Mouse (Mus musculus): ENCODE measurements around the gene Hcrtr1. TPM values are rescaled to one million over a fixed set of nuclear protein-coding genes. Genes with fewer than 3 reads are reported as not detected.

The Hcrtr1 gene
- not detected in 2 replicates for polyA plus RNA-seq (2012; ENCODE audit: insufficient read depth, low replicate concordance)

GRCm38 (mm10) chr4:130139214-130139492, at the start of gene Hcrtr1:
Hcrtr1 (minus strand) TSS chr4:130139359.
- H3K9me3 ChIP-seq, result no peaks in the 10 kb centered on the region
- no peak for TF ChIP-seq FLI1 (IDR thresholded peaks at IDR 0.05; ENCODE audit: low read length)
- no peak for TF ChIP-seq GATA1 (IDR thresholded peaks at IDR 0.05; ENCODE audit: borderline replicate concordance, low read length)
- no peaks in the 10 kb centered on the region for H3K36me3 ChIP-seq (replicated peaks; ENCODE audit: low read length)
- H3K27me3 ChIP-seq (replicated peaks), result peaks cover 95% of the 10 kb centered on the region
- peak within 1 kb of the TSS; percentile 80 for H3K4me3 ChIP-seq (replicated peaks)
- peaks cover 30% of the 10 kb centered on the region for H3K4me1 ChIP-seq

DNA sequence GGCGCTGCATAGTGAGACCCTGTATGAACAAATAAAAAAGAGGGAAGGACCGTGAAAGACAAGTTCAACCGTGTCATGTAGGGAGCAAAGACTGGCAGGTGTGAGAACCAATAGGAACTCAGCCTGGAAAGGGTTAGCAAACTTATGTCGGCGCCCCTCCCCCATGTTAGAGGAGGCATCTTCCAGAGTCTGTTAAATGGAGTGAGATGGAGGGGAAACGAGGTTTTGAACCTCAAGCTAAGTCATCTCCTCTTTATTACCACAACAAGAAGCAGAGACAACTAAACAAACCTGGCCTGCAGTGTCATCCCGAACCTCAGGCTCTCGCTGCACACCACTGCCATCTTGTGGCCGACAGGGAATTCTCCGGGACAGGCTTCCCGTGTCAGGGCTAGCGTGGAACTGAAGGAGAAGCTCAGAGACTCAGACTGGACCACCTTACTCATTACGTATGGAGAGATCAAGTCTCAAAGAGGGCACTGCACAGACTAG, 49.7 kb upstream of the Hcrtr1 start:
- H3K27me3 ChIP-seq (replicated peaks), result peaks cover 66% of the 10 kb centered on the region
- peak overlapping the region; percentile 78 for H3K4me3 ChIP-seq (replicated peaks)
- peaks cover 15% of the 10 kb centered on the region for H3K4me1 ChIP-seq
- H3K9me3 ChIP-seq, result no peaks in the 10 kb centered on the region
- no peak for TF ChIP-seq FLI1 (IDR thresholded peaks at IDR 0.05; ENCODE audit: low read length)
- no peak for TF ChIP-seq GATA1 (IDR thresholded peaks at IDR 0.05; ENCODE audit: borderline replicate concordance, low read length)
- no peaks in the 10 kb centered on the region for H3K36me3 ChIP-seq (replicated peaks; ENCODE audit: low read length)

DNA sequence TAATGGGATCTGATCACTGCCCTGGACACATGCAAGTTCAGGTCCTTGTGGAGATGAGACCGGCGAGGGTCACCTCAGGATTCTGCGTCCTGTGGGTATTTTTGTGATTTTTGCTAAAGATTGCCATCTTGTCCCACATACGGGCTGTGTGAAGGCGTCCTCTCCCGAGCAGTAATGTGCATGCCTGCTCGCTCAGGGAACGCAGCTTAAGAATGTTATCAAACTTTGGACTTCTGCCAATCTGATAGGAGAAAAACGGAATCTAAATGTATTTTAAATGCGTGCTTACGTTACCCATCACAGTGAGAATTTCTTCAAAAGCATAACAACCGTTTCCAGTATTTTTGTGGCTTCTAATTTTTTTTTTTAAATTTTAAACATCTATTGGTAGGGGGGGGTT, 47.7 kb upstream of the Hcrtr1 start:
- H3K4me1 ChIP-seq, result peaks cover 16% of the 10 kb centered on the region
- H3K4me3 ChIP-seq (replicated peaks), result no peak overlapping the region
- H3K36me3 ChIP-seq (replicated peaks; ENCODE audit: low read length), result no peaks in the 10 kb centered on the region
- H3K27me3 ChIP-seq (replicated peaks), result peaks cover 74% of the 10 kb centered on the region
- H3K9me3 ChIP-seq, result no peaks in the 10 kb centered on the region
- TF ChIP-seq GATA1 (IDR thresholded peaks at IDR 0.05; ENCODE audit: borderline replicate concordance, low read length) (no peak), FLI1 (IDR thresholded peaks at IDR 0.05; ENCODE audit: low read length) (no peak)

GRCm38 (mm10) chr4:130186450-130186849, 47.3 kb upstream of the Hcrtr1 start:
- no peaks in the 10 kb centered on the region for H3K36me3 ChIP-seq (replicated peaks; ENCODE audit: low read length)
- H3K9me3 ChIP-seq, result no peaks in the 10 kb centered on the region
- H3K27me3 ChIP-seq (replicated peaks), result peaks cover 75% of the 10 kb centered on the region
- H3K4me1 ChIP-seq, result peaks cover 18% of the 10 kb centered on the region
- TF ChIP-seq FLI1 (IDR thresholded peaks at IDR 0.05; ENCODE audit: low read length) (no peak), GATA1 (IDR thresholded peaks at IDR 0.05; ENCODE audit: borderline replicate concordance, low read length) (no peak)
- H3K4me3 ChIP-seq (replicated peaks), result no peak overlapping the region

DNA sequence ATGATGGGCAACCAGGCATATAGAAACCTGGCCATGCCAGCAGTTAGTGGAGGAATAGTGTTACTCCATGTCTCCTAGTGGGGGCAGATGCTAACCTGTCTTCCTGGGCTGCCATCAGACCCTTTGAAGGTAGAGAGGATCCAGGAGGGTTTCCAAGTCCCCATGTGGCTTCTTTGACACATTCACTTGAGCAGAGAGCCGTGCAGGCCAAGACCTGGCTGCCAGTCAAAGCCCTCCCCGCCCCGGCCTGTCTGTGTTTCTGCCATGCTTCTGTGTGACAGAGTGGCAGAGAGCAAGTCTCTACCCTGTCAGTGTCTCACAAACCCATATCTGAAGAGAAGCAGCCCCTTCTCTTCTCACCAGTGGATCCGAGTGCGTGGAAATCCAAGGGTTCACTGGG, 44.7 kb upstream of the Hcrtr1 start:
- Histone ChIP-seq H3K4me1 (peaks cover 11% of the 10 kb centered on the region), H3K27me3 (replicated peaks) (peaks cover 78% of the 10 kb centered on the region), H3K4me3 (replicated peaks) (no peak overlapping the region), H3K9me3 (no peaks in the 10 kb centered on the region), H3K36me3 (replicated peaks; ENCODE audit: low read length) (no peaks in the 10 kb centered on the region)
- TF ChIP-seq GATA1 (IDR thresholded peaks at IDR 0.05; ENCODE audit: borderline replicate concordance, low read length) (no peak), FLI1 (IDR thresholded peaks at IDR 0.05; ENCODE audit: low read length) (no peak)

DNA sequence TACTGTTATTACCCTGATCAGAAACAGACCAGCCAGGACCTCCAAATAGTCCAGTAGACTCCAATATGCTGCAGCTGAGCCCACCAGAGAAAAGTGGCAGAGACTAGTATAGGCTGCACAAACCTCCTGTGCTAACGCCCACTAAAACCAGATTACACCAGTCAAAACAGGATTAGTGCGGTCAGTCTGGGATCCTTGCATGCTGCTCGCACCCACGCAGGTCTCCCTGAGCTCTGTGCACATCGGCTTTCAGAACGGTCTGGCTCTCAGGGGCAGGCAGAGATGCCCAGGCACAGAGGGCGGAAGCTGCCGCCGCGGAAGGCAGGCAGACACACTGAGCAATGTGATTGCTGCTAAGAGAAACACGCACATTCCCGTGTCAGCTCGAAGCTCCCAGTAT, 43.9 kb upstream of the Hcrtr1 start:
- TF ChIP-seq GATA1 (IDR thresholded peaks at IDR 0.05; ENCODE audit: borderline replicate concordance, low read length), result no peak
- H3K27me3 ChIP-seq (replicated peaks), result peaks cover 84% of the 10 kb centered on the region

GRCm38 (mm10) chr4:130181886-130182285, 42.7 kb upstream of the Hcrtr1 start:
- Histone ChIP-seq H3K36me3 (replicated peaks; ENCODE audit: low read length) (no peaks in the 10 kb centered on the region), H3K4me1 (peaks cover 7% of the 10 kb centered on the region), H3K4me3 (replicated peaks) (no peak overlapping the region), H3K27me3 (replicated peaks) (peaks cover 89% of the 10 kb centered on the region), H3K9me3 (no peaks in the 10 kb centered on the region)
- TF ChIP-seq GATA1 (IDR thresholded peaks at IDR 0.05; ENCODE audit: borderline replicate concordance, low read length) (no peak), FLI1 (IDR thresholded peaks at IDR 0.05; ENCODE audit: low read length) (no peak)

More for the DNA sequence above, 43.9 kb upstream of the Hcrtr1 start:
- H3K4me3 ChIP-seq (replicated peaks), result no peak overlapping the region
- H3K4me1 ChIP-seq, result peaks cover 4% of the 10 kb centered on the region; the same call in 1 of the 2 replicates
- no peaks in the 10 kb centered on the region for H3K9me3 ChIP-seq
- no peaks in the 10 kb centered on the region for H3K36me3 ChIP-seq (replicated peaks; ENCODE audit: low read length)

DNA sequence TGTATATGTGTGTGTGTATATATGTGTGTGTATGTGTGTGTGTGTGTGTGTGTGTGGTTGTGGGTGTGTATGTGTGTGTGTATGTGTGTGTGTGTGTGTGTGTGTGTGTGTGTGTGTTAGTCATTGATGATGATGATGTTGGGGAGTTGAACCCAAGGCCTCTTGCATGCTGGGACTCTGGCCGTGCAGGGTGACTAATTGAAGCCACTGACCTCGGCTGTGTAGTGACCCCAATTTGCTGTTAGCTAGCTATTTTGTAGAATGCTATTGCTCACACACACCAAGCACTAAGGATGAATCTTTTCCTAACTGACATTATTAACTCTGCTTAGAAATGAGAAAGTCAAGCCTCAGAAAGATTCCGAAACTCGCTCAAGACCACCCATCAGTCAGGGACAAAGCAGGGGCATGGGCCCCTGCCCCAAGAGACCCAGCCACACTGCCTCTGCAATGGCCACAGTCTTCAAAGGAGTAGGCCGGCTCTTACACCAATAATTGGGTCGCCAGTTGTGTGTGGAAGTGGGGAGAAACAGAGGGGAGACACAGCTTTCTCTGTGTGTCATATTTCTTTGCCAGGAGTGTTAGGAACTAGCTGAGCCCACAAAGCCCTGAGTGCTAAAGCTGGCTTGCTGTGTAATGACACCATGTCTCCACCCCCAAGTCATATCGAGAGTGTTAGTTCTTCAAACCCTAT, 41.9 kb upstream of the Hcrtr1 start:
- Histone ChIP-seq H3K9me3 (no peaks in the 10 kb centered on the region), H3K27me3 (replicated peaks) (peaks cover 88% of the 10 kb centered on the region), H3K36me3 (replicated peaks; ENCODE audit: low read length) (no peaks in the 10 kb centered on the region), H3K4me1 (peaks cover 7% of the 10 kb centered on the region), H3K4me3 (replicated peaks) (no peak overlapping the region)
- TF ChIP-seq FLI1 (IDR thresholded peaks at IDR 0.05; ENCODE audit: low read length) (no peak), GATA1 (IDR thresholded peaks at IDR 0.05; ENCODE audit: borderline replicate concordance, low read length) (no peak)

GRCm38 (mm10) chr4:130179876-130180275, 40.7 kb upstream of the Hcrtr1 start:
- no peaks in the 10 kb centered on the region for H3K9me3 ChIP-seq
- peaks cover 88% of the 10 kb centered on the region for H3K27me3 ChIP-seq (replicated peaks)
- no peaks in the 10 kb centered on the region for H3K36me3 ChIP-seq (replicated peaks; ENCODE audit: low read length)
- peaks cover 7% of the 10 kb centered on the region for H3K4me1 ChIP-seq
- no peak overlapping the region for H3K4me3 ChIP-seq (replicated peaks)
- no peak for TF ChIP-seq GATA1 (IDR thresholded peaks at IDR 0.05; ENCODE audit: borderline replicate concordance, low read length)
- TF ChIP-seq FLI1 (IDR thresholded peaks at IDR 0.05; ENCODE audit: low read length), result no peak

DNA sequence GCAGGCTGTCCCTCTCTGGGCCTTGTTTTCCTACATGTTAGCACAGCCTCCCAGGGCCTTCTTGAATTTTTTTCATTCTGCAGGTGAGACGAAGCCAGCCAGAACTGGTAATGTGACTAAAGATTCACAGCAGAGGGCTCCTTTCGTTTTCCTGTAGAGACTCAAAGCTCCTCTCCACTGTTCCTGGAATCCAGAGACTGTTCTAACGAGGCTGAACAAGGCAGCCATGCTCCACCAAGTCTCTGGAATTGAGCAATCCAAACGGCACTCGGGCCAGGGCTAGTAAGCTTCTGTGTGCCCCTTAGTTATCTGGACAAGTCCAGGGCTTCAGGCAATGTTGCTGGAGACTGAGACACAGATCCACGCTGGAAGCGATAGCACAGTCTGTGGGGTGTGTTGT, 38.4 kb upstream of the Hcrtr1 start:
- H3K36me3 ChIP-seq (replicated peaks; ENCODE audit: low read length), result no peaks in the 10 kb centered on the region
- peaks cover 88% of the 10 kb centered on the region for H3K27me3 ChIP-seq (replicated peaks)
- no peak for TF ChIP-seq FLI1 (IDR thresholded peaks at IDR 0.05; ENCODE audit: low read length)
- TF ChIP-seq GATA1 (IDR thresholded peaks at IDR 0.05; ENCODE audit: borderline replicate concordance, low read length), result no peak
- H3K9me3 ChIP-seq, result no peaks in the 10 kb centered on the region
- no peak overlapping the region for H3K4me3 ChIP-seq (replicated peaks)
- peaks cover 14% of the 10 kb centered on the region for H3K4me1 ChIP-seq
